Mouse (Mus musculus) left cerebral cortex, adult 18-20 months (tissue): Measurements from ENCODE around the gene Tnfaip2. TPM values are rescaled to one million over a fixed set of nuclear protein-coding genes. Genes with fewer than 3 reads are reported as not detected.

Source experiments
- DNase-seq, 2 experiments: peaks; one replicate each; pipeline ENCODE4 v3.0.0; 2021 to 2022; ENCODE audit warnings: low spot score in 2 of 2, mixed read lengths in 1 of 2
- total RNA-seq, 2 experiments: library from RNA; stranded (reverse); gene quantifications; 2 replicates each; pipeline ENCODE4 v1.2.3; 2021

Gene Tnfaip2
- total RNA-seq, 2 experiments from 2014 or later, result 0.51 to 1.0 TPM

DNA sequence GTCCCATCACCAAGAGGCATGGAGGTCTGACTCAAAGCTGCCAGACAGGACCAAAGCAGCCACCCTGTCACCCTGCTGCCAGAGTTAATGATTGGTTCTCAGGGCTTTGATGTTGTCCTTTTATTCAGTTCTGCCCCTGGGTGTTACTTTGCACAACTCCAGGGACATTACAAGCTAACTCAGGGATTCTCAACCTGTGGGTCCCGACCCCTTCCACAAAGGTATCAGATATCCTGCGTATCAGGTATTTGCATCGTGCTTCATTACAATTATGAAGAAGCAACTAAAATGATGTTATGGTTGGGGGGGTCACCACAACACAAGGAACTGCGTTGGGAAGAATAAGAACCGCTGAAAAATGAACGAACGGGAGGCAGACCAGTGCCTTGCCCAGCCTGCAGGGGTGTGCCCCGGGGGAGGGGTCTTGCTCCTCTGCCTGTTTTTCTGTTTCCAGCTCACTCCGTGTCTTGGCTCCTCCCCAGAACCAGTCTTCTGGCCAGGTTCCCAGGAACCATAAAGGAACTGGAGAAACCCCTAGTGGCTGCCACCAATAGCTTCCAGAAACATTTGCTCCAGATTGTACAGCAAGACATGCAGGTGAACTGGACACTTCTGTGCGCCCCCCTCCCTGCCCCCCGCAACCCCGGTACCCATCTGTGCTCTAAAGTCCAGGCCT is 14.7 kb upstream of the Tnfaip2 start:
- DNase-seq, result no peak

DNA sequence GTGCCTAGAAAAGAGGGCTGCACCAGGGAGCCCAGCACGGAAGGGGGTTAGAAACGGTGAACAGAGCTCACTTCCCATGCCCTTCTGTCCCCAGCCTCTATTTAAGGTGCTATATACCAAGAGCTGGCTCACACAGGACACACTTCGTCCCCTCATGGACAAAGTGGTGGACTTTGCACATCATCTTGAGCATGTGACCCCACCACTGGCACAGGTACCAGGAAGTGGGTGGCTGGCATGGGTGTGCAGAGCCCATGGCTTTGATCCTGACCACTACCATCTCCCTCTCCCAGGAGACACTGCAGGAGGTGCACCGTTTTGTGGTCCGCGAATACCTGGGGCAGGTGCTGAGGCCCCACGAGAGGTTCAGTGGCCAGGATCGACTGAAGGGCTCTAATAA is 13.9 kb upstream of the Tnfaip2 start:
- DNase-seq, result no peak

DNA sequence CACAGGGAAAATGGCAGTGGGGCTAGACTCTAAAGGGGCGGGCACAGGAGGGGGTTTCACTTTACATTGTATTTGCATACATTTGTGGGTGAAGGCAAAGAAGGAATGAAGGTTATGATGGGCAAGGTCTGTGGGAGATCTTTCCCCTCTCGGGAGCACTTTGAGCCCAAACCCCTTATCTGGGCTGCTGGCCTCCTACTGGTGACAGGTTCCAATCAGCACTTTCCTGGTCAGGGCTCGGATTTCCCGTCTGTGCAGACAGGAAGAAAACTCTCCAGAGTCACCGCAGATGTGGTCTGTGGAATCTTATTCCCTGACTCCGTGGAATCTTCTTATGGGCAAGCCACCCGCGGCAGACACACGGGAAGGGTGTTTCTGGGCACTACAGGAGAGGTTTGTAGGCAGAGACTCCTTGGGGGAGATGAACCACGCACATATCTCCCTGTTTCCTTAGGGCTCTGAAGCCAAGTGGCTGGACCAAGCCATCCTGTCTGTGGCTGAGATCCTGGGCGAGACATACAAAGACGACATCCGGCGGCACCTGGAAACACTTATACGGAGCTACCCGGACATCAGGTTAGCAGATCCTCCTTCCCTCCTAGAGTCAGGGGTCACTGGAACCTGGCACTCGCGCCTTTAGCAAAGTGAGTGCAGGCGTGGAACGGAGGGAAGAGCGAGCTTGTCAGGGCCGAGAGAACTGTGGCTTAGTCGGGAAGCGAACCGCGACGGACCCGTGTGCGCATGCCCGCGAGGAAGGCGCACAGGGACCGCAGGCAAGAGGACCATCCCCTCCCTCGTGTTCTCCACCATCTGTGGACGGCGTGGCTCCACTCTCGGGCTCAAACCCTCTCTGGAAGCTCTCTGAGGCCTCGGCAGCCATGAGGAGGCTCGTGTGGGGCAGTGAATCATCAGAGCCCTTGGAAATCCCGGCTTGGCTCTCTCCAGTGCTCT is 13.0 kb upstream of the Tnfaip2 start:
- no peak for DNase-seq

DNA sequence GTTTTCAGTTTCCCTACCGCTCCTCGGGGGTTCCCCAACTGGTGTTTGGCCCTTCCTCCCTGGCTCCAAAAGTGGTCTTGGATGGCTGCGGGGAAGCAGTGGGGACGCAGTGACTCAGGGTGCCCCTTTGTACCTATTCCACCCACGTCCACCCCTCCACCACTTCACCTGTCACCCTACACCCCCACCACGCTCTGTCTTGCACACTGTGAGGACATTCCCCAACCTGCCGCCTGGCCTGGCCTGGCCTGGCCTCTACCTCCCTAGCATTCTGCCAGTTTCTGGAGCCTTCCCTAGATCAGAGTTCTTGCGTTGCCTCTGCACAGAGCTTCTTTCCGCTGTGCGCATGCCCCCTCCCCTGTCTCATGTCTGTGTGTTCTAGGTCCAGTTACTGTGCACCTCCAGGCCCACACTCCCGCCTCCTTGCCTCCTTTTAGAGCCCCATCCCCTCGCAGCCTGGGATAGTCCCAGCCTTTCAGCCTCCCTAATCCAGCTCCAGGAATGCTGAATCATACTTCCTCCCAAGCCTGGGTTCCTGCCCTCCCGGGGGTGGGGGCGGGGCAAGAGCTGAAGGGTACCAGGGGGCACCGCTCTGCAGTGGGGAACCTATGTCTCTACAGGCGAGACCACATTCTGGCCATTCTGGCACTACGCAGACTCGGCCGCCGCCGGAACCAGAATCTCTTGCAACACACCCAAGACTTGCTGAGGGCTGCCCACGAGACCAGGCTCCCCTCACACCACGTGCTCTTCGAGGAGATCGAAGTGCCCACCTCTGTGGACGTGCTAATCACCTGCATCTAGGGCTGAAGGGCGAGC is 12.0 kb upstream of the Tnfaip2 start:
- DNase-seq, result no peak

- no peak for DNase-seq
These were observed 11.1 kb upstream of the Tnfaip2 start for GRCm38 (mm10) chr12:111430868-111431817.

DNA sequence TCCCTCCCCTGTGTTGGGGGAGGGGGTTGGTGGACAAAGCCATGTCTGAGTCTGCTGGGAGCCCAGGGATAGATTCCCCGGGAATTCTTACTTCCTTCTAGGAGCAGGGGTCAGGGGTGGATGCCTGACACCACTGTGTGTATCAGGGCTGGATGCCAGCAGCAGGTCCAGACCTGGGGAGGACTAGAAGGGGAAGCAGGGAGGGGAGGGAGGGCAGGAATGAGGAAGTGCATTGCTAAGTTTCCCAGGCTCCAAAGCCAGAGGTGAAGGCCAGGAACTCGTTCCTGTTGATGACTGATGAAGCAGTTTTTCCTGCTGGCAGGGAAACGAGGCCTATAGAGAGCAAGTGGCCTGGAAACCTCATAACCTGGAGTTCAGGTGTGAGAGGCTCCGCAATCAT is 10.2 kb upstream of the Tnfaip2 start:
- no peak for DNase-seq

GRCm38 (mm10) chr12:111432751-111433331 is 9.4 kb upstream of the Tnfaip2 start:
- DNase-seq, result no peak

GRCm38 (mm10) chr12:111434164-111434744 is 8.0 kb upstream of the Tnfaip2 start:
- DNase-seq, result no peak

DNA sequence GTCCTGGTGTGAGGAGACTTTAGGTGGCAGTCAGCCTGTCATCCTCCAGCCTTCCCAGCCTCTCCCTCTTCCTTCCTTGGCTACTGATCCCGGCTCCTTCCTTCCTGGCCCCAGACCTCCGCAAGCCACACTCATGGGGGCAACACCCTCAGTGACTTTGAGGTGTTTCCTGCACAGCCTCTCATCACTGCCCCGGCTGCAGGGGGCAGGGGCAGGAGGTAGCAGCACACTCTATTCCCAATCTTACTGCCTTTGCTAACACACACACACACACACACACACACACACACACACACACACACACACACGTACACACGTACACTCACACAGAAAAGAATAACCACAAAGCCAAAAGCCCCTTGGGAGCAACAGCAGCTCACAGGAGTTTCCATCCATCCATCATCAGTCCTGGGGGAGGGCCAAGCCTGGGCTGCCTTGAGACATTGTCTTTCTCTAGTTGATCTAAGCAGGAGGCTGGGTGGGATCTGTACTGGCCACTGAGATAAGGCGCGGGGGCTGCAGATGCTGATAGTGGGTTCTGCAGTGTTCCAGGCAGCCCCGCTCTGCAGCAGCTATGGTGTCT is 7.4 kb upstream of the Tnfaip2 start:
- no peak for DNase-seq

DNA sequence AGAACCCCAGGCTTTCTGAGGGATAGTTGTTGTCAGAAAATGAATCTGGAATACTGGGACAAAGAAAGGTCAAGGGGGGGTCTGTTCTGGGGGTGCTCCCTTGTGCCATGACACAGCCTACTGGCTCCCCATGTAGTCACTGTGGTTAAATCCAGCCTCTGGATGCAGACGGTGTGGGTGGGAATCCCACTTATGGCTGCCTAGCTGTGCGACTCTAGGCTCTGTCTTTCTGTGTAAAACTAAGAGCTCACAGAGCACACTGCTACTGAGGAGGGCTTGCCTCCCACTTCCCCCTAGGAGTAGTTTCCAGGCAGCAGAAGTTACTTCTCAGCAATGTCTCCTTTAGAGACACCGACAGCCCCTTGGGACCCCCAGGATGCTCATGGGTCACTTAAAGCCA is 6.1 kb upstream of the Tnfaip2 start:
- no peak for DNase-seq

DNA sequence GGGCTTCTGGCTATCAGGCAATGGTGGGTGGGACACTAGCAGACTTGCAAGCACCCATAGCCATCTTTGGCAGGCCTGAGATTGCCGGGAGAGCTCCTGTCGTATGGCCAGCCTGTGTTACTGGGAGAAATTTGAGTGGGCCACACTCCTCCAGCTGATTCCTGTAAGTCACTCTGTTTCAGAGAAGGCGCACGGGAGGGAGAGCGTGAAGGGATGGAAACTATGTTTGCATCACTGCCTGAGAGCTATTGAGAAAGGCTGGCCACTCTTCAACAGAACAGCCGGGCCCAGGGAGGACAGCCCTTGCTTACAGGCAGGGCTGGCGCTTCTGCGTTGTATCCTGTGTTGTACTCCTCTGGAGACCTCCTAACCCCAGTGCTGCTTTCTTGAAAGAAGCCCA is 5.6 kb upstream of the Tnfaip2 start:
- DNase-seq, result peak in 1 of 2 experiments; percentile 36

GRCm38 (mm10) chr12:111437222-111437900 is 4.9 kb upstream of the Tnfaip2 start:
- no peak for DNase-seq

- DNase-seq, result no peak
These were observed 3.4 kb upstream of the Tnfaip2 start for GRCm38 (mm10) chr12:111438850-111439249.

- DNase-seq, result no peak
These were observed 1.4 kb upstream of the Tnfaip2 start for GRCm38 (mm10) chr12:111440701-111441373.

GRCm38 (mm10) chr12:111441523-111441922 is 746 bp upstream of the Tnfaip2 start:
- peak; percentile 41 to 63 for DNase-seq

- no peak for DNase-seq
These were observed 972 bp downstream of the Tnfaip2 start for GRCm38 (mm10) chr12:111443011-111443870.
